Mouse (Mus musculus): Measurements from ENCODE around the gene H3f3a. TPM values are rescaled to one million over a fixed set of nuclear protein-coding genes. Genes with fewer than 3 reads are reported as not detected.
"Not testable (repeated sequence)": the region's sequence is repeated elsewhere in the genome, so short reads cannot be mapped to it uniquely, and the experiment has no call there.

H3f3a gene
- total and polyA plus RNA-seq, 3 experiments = 571 to 1,420 (median 715) TPM

DNA sequence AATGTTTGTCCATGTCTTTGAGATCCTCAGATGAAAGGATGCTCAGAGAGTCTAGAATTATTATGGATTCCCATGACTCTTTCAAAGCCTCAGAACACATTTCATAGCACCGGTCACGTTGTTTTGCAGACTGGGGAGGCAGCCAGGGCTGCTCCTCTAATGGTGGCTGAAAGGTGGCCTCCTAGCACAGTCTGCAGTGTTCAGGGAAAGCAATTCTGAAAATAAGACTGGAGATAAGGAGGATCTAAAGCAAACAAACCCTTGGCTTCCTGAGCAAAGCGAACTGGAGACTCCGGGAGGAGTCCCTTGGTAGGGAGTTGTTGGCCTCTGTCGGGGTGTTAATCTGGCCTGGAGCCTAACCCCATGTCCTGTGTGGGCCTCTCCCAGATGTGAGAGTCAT lies 23.4 kb upstream of the H3f3a start:
- H3K4me2 ChIP-seq (ENCODE audit: insufficient read depth, low read depth, poor library complexity, severe bottlenecking) = no peak overlapping the region
- H3K4me1 ChIP-seq (ENCODE audit: control insufficient read depth in 1 of 2, insufficient read depth in 2 of 2) = peaks cover 8 to 14% of the 10 kb centered on the region in 2 experiments; a peak in 3 of 4 replicates
- H3K27me3 ChIP-seq (replicated peaks) = no peaks in the 10 kb centered on the region
- no peaks in the 10 kb centered on the region for H3K79me2 ChIP-seq (replicated peaks; ENCODE audit: control insufficient read depth, extremely low read depth, insufficient read depth, poor library complexity, severe bottlenecking)
- H3K9ac ChIP-seq (ENCODE audit: insufficient read depth, low read depth) = no peak overlapping the region
- in situ Hi-C loops (cut with MboI; ENCODE audit: low pct_ligation_motif_present, low pct_unique_long_range_greater_than_20kb, low sequenced_read_pairs) = no loop called here
- H3K36me3 ChIP-seq (replicated peaks in 1 of 2; ENCODE audit: control insufficient read depth in 1 of 2, insufficient read depth in 1 of 2, low read length in 1 of 2) = no peaks in the 10 kb centered on the region
- TF ChIP-seq MXI1 (IDR thresholded peaks at IDR 0.05; ENCODE audit: low read depth, low read length) (no peak), ZMIZ1 (IDR thresholded peaks at IDR 0.05; ENCODE audit: low read depth, low read length) (no peak), UBTF (IDR thresholded peaks at IDR 0.05; ENCODE audit: low read depth, low read length) (no peak), MAZ (IDR thresholded peaks at IDR 0.05; ENCODE audit: low read depth, low read length) (no peak), MAFK (IDR thresholded peaks at IDR 0.05; ENCODE audit: insufficient replicate concordance, low read length) (no peak), ETS1 (conservative IDR thresholded peaks at IDR 0.05; ENCODE audit: low read depth, low read length) (no peak), ZC3H11A (IDR thresholded peaks at IDR 0.05; ENCODE audit: low read depth, low read length) (no peak), JUND (conservative IDR thresholded peaks at IDR 0.05; ENCODE audit: low read depth, low read length) (no peak), TCF12 (IDR thresholded peaks at IDR 0.05; ENCODE audit: low read depth, low read length) (no peak), MYC (IDR thresholded peaks at IDR 0.05; ENCODE audit: low read depth, low read length) (no peak), RAD21 (IDR thresholded peaks at IDR 0.05; ENCODE audit: low read depth, low read length) (no peak), POLR2AphosphoS2 (IDR thresholded peaks at IDR 0.05; ENCODE audit: low read depth, low read length) (no peak), MAX (IDR thresholded peaks at IDR 0.05; ENCODE audit: low read length) (no peak), SMC3 (IDR thresholded peaks at IDR 0.05; ENCODE audit: low read depth, low read length) (no peak), SIN3A (IDR thresholded peaks at IDR 0.05; ENCODE audit: low read length) (no peak), ZKSCAN1 (IDR thresholded peaks at IDR 0.05; ENCODE audit: borderline replicate concordance, low read depth, low read length) (no peak), E2F4 (IDR thresholded peaks at IDR 0.05; ENCODE audit: insufficient replicate concordance, low read depth, low read length) (no peak)
- H3K27ac ChIP-seq (ENCODE audit: insufficient read depth, low read depth) = no peak overlapping the region
- no peak for DNase-seq (ENCODE audit: extremely low read depth)
- H3K9me3 ChIP-seq (replicated peaks; ENCODE audit: low read length) = no peaks in the 10 kb centered on the region
- dilution Hi-C loops (cut with MboI; ENCODE audit: extremely low pct_ligation_motif_present, extremely low pct_unique_long_range_greater_than_20kb, low sequenced_read_pairs) = no loop called here
- H3K4me3 ChIP-seq (replicated peaks in 1 of 3; ENCODE audit: low read depth in 2 of 3, low read length in 2 of 3, poor library complexity in 1 of 3) = no peak overlapping the region

- H3K9me3 ChIP-seq (replicated peaks; ENCODE audit: low read length); H3K27me3 ChIP-seq (replicated peaks); H3K4me3 ChIP-seq (replicated peaks in 1 of 3; ENCODE audit: low read depth in 2 of 3, low read length in 2 of 3, poor library complexity in 1 of 3); H3K79me2 ChIP-seq (replicated peaks; ENCODE audit: control insufficient read depth, extremely low read depth, insufficient read depth, poor library complexity, severe bottlenecking); in situ Hi-C loops (cut with MboI; ENCODE audit: low pct_ligation_motif_present, low pct_unique_long_range_greater_than_20kb, low sequenced_read_pairs); H3K4me2 ChIP-seq (ENCODE audit: insufficient read depth, low read depth, poor library complexity, severe bottlenecking); dilution Hi-C loops (cut with MboI; ENCODE audit: extremely low pct_ligation_motif_present, extremely low pct_unique_long_range_greater_than_20kb, low sequenced_read_pairs); DNase-seq (ENCODE audit: extremely low read depth); H3K9ac ChIP-seq (ENCODE audit: insufficient read depth, low read depth); H3K27ac ChIP-seq (ENCODE audit: insufficient read depth, low read depth); H3K36me3 ChIP-seq (replicated peaks in 1 of 2; ENCODE audit: control insufficient read depth in 1 of 2, insufficient read depth in 1 of 2, low read length in 1 of 2); H3K4me1 ChIP-seq (ENCODE audit: control insufficient read depth in 1 of 2, insufficient read depth in 2 of 2): not testable (repeated sequence)
These were observed 22.7 kb upstream of the H3f3a start for GRCm38 (mm10) chr1:180836467-180836866.

Data from CH12.LX (cell line).